Mouse (Mus musculus): ENCODE measurements around the gene Cyp4f39.
A peak's percentile ranks its signal among the peaks of the same experiment; 100 is the strongest.

Cyp4f39 gene

DNA sequence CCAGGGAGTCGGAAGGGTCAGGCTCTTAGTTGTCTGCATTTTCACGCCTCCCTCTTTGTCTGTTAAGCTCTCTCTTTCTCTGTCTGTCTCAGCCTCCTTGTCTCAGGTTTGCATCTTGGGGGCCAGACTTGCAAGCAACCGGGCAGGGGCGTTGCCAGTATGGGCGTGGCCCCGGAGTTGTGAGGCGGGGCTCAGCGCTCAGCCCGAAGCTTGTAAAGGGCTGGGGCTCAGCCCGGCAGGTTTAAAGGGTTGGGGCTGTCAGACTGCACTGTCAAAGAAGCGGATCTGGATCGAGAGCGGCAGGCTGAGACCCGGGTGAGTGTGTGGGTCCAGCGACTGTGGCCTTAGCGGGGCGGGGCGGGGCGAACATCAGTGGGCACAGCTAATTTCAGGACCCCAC, at the start of gene Cyp4f39:
TSS of gene Cyp4f39 (plus strand) at position 242 of the 400 bp plus-strand sequence.
- DNase-seq, result peak; percentile 73

- no peak for DNase-seq
Measured at GRCm38 (mm10) chr17:32402779-32403157, 49.8 kb upstream of the Cyp4f39 start.

DNA sequence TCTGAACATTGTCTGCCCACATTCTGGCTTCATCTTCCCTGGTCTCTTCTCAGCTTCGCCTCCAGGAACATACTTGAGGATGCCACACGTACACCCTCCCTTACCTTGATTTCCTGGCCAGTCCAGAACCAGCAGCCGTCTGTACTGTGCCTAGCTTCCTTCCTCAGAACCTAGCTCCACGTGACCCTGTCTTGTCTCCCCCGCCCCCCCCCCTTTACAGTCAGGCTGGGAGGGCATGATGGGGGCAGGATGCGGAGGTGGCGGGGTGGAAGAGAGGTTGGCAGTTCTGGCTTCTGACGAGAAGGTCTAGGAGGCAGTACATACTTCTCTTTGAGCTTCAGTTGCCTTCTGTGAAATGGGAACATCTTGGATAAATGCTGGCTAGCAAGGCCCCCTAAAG, 49.1 kb upstream of the Cyp4f39 start, which contains the start of gene Rasal3:
TSS of gene Rasal3 (minus strand) at position 167 of the 400 bp plus-strand sequence.
- no peak for DNase-seq

DNA sequence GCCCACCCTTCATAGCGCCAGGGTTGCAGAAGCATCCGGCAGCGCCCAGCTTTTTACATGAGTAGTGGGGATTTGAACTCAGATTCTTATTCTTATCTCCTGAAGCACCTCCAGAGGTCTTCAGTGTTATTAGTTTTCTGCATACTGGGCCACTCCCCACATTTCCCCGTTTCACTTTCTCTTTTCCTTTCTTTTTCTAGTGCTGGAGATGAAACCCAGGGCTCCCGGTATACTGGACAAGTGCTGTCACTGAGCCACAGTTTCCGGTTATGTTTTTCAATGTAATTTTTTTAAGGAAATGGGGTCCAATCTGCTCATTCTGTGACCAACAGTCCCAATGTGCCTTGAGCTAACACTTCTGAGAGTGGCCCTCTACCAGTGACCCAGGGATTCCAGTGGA, 40.6 kb upstream of the Cyp4f39 start:
- DNase-seq, result no peak

DNA sequence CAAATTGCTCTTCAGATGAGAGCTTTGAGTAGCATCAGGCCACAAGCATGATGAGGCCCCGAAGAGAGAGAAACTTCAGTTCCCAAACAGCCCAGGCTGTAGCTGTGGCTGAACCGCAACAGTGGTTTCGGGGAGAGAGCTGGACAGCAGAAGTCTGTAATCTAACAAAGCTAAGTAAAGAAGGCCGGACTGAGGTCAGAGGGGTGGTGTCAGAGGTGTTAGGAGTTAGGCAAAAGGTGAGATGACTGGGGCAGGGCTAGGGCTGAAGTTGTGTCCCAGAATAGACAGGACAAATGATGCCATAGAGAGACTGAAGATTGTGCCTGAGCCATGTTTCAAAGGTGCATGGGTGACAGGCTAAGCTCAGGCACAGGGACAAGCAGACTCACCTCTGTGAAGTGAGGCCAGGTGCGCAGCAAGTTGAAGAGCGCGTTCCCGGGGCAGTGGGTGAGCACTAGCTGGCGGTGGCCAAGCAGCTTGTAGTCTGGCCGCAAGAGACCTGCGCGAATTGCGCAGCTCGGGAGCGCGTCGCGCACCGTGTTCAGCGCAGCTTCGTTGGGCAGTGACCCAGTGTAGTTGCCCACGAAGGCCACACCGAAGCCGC, 37.0 kb upstream of the Cyp4f39 start:
- DNase-seq, result no peak

DNA sequence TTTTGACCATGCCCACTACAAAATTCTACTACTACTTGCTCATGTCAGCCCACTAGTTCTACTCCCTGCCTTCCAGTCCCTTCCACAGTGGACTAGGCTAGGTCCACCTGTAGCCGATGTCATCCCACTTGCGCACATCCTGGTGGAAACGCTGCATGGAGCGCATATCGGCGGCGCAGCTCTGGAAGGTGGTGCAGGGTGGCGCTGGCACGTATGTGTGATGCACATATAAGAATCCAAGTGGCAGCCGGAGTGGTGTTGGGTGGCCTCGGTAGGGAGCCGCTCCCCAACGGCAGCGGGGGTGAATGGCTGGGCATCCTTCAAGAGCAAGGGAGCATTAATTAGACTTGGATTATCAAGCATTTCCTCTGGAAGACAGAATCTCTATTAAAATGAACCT, 35.8 kb upstream of the Cyp4f39 start:
- DNase-seq, result no peak

DNA sequence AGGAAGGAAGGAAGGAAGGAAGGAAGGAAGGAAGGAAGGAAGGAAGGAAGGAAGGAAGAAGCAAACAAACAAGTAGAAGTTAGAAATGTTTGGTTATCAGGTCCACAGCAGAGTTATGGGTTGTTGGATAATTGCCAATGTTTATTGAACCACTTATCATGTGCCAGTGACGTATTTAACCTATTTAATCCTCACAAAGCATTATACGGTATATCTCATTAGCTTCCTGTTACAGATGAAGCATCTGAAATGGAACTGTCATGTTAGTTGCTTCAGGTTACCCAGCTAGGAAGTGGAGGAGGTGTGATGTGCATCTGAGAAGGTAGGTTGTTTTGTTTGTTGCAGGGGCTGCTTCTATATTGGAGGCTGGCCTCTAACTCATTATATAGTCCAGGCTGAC, 32.5 kb upstream of the Cyp4f39 start:
- DNase-seq, result no peak

GRCm38 (mm10) chr17:32420781-32421180, 31.7 kb upstream of the Cyp4f39 start:
- DNase-seq, result no peak

GRCm38 (mm10) chr17:32424034-32424433, 28.5 kb upstream of the Cyp4f39 start, which contains the start of gene Pglyrp2:
Gene Pglyrp2 (minus strand): TSS chr17:32424167.
- DNase-seq, result no peak

DNA sequence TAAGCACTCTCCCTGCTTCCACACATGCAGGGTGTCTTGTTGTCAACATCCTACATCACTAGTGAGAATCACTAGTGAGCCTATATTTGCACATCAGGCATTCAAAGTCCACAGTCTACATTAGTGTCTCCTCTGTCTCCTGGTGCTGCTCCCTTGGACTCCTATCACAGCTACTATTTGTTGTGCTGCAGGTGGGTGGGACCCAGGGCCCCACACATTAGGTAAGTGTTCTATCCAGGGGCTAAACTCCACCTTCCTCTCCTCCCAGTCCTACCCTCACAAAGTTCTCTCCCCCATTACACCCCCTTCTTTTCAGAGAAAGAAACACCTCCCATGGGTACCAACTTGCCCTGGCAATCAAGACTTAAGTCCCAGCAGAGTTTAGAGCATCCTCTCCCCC, 25.9 kb upstream of the Cyp4f39 start:
- no peak for DNase-seq

GRCm38 (mm10) chr17:32431972-32432371, 20.6 kb upstream of the Cyp4f39 start:
- DNase-seq, result peak; percentile 40

- no peak for DNase-seq
Measured at GRCm38 (mm10) chr17:32434324-32434723, 18.2 kb upstream of the Cyp4f39 start.

DNA sequence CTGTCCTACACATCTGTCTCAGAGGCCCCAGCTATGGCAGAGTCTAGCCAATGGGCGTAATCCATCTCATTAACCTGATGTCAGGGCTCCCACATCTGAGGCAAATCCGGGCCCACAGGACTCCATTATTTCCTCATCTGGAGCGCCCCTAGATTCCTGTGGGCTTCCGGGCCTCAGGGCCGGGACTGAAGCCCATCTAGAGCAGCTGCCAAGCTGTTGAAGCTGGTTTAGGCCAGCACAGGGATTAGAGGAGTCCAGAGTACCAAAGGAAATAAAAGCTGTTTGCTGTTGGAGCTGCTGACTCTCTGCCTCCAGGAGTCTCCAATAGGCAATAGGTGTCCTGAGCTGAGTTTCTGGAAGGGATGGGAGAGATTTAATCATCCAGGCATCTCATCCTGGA, 17.4 kb upstream of the Cyp4f39 start:
- no peak for DNase-seq

GRCm38 (mm10) chr17:32437106-32437505, 15.4 kb upstream of the Cyp4f39 start:
- no peak for DNase-seq

GRCm38 (mm10) chr17:32443245-32443644, 9.3 kb upstream of the Cyp4f39 start:
- DNase-seq, result no peak

DNA sequence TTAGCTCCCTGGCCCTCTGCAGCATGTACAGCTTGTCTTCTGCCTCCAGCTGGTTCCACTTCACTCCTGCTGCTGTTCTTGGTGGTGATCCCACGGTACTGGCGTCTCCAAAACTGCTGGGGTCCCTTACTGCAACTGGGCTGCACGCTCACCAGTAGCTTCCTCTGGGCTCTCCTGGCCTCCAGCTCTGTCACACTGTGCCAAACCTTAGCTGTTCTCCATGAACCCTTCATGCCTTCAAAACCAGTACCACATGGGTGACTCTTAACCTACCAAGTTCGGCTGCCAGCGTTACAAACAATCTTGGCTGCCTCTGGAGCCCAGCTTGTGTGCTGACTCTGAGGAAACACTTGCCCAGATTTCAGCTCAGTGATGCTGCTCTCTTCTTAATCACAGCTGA, 7.5 kb upstream of the Cyp4f39 start:
- no peak for DNase-seq

DNA sequence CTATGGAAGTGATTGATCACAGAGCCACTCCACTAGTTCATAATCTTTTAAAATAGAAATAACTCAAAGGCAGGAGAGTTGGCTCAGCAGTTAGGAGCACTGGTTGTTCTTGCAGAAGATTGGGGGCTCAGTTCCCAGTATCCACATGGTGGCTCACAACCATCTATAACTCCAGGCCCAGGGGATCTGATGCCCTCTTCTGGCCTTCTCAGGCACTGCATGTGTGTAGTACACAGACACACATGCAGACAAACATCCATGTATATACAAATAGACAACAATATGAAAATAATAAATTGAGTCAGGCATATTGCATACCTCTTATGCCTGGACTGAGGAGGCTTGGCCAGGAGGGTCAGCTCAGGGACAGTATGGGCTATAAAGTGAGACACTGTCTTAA, 5.3 kb upstream of the Cyp4f39 start:
- no peak for DNase-seq

DNA sequence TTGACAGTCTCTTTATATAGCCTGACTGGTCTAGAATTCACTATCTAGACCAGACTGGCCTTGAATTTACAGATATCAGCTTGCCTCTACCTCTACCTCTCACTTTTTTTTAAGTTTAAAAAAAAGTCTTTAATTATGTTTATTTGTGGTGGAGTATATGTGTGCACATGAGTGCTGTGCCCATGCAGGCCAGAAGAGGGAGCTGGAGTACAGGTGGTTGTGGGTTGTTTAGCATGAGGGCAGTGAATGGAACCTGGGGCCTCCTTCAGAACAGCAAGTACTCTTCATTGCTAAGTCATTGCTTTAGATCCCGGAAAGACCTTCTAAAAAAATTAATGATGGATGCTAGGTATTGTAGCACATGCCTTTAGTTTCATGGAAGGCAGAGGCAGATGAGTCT, 3.5 kb upstream of the Cyp4f39 start:
- no peak for DNase-seq

- DNase-seq, result no peak
Measured at GRCm38 (mm10) chr17:32450844-32451537, 1.5 kb upstream of the Cyp4f39 start.

DNA sequence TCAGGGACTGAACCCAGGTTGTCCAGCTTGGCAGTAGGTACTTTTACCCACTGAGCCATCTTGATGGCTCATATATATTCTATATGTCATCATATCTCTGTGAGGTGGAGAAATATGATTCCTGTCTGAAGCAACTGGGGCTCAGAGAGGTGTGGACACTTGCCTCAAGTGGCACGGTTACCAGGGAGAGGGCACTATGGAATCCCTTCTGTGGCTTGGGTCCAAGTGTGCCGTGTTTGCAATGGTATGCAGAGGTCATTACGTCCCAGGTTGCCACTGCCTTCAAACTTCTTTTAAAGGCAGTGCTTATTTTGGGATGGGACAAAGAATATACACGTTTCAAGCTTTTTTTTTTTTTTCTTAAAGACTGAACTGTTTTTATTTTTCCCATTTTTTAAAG, 1.7 kb downstream of the Cyp4f39 start:
- DNase-seq, result no peak

GRCm38 (mm10) chr17:32454997-32455396, 2.5 kb downstream of the Cyp4f39 start:
- DNase-seq, result no peak

GRCm38 (mm10) chr17:32468494-32468893, 16.0 kb downstream of the Cyp4f39 start:
- DNase-seq, result no peak

- DNase-seq, result no peak
Measured at GRCm38 (mm10) chr17:32470795-32471194, 18.3 kb downstream of the Cyp4f39 start.

GRCm38 (mm10) chr17:32472176-32472575, 19.7 kb downstream of the Cyp4f39 start:
- DNase-seq, result no peak
